Mouse (Mus musculus): ENCODE results near the gene Cux1. TPM values are rescaled to one million over a fixed set of nuclear protein-coding genes. Genes with fewer than 3 reads are reported as not detected.
A peak's percentile ranks its signal among the peaks of the same experiment; 100 is the strongest.

Cux1 gene
- total RNA-seq, 1 experiment from 2014 or later, result 95.0 TPM

DNA sequence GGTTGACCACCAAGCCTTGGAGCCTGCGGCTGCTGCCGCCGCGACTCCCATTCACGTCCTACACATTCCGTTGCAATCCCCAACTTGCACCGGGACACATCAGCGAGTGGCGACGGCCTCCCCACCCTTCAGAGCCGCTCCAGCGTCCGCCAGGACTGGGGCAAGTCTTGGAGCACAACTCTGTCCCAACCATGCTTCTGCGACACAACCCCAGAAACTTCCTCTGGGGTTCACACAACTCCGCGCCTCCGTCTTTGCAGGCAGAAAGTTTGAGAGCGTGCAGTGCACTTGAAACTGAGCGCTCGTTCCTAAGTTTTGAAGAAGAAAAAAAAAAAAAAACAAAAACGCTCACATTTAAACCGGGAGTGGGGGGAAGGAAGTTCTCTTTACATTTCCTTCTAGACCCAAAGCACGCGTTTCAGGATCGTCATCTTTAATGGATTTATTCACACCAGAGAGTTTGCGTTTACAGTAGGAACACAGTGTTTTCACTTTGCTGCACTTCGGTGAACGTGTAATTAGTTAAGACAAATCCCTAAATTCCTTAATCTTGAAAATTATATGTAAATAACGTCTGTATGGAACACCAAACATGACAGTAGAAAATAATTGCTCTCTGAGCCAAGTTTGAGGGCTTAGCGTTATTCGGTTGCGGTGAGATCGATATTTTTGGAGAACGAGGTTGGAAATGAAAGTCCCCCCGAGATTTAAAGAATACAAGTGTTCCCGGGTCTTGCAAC, 906 bp upstream of the Cux1 start:
- peak; percentile 54 for DNase-seq

DNA sequence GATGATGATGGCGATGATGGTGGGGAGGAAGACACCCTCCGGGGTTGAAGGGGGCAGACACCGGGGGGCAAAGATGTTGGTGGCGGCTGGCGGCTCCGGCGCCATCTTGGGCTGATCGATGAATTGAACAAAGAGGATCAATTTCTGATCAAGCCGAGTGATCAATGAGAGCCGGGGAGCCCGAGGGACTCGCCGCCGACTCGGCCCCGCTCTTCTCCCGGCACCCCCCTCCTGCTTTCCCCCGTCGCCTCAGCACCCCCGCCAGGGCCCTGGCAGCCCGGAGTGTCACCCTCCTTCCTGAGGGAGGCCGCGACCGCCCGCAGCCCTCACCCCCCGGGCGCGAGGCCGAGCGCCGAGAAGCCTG, 496 bp downstream of the Cux1 start:
- no peak for DNase-seq

DNA sequence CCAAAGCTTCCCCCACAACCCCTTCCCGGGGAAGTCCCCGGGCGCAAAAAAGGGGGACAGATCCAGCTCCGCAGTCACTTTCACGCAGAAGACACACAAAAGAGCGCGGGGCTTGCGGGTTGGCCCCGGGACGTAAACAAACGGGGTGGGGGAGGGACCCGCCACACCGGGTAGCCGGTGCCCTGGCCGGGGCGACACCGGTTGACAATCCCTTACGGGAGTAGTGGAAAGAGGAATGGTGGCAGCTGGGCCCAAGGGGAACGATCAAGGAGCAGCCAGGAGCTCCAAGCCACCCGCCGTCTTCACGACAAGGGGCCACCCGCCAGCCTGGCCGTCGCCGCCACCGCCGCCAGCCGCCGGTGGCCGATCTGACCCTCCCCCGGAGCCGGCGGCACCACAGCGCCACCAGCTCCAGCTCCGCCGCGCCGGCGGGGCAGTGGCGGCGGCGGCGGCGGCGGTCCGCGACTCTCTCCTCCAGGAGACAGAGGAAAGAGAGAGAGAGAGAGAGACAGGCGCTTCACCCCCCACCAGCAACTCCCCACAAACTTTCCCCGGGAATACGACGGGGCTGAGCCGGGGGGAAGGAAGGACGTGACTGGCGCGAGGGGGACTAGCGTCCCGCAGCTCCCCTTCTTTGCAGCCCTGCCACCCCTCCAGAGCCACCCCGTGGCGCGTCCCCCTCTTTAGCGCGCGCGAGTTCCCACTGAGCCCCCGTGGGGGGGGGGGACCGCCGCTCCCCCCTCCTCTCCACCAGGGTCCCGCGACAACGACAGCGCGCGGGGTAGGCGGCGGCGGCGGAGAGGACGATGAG, 1.1 kb downstream of the Cux1 start:
- peak; percentile 79 for DNase-seq

DNA sequence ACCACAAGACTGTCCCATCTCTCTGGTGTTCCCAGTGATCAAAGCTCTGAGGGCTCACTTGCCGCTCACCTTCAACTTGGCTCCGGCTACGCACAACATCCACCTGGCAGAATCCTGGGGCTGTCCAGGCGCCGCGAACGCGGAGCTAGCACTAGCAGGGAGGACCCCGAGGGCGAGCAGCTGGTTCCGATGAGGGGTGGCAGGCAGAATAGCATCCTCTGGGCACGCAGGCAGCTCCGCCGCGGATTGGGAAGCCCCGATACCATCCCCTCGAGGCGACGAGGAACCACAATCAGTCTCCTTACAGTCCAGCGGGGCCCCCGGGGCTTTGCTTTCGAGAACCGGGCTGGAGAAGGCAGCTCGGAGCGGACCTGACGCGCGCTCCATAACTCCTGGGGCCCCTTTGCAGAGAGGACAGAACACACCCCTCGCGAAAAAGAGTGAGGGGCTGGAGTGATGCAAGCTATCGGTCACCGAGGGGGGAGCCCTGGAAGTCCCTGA, 1.9 kb downstream of the Cux1 start:
- DNase-seq, result peak; percentile 66

DNA sequence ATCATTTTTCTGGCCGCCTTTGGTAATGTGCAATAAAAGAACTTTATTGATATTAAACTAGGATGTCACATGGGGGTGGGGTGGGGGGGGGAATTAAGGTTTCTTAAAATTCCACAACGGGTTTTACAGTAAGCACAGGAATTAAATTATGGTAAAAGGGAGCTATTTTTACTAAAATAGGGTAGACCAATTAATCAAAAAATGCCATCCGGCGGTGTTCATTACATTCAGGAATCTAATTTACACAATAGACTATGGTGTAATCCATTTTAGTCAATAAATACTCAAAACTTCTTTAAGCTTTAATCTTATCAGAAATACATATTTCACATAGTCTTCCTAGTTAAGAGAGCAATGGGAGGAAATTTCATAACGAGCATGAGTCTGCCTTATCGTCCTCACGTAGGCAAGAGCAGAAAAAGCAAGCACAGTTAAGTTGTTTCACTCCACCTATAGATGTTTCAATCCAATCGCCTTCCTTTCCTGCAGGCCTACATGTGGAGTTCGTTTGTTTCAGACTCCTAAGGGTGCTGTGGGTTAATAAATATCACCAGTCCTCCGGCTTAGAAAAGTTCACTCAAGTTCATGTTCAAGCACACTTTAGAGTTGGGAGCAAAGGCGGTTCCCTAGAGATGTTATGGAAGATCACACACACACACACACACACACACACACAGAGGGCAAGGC, 2.5 kb downstream of the Cux1 start:
- no peak for DNase-seq

DNA sequence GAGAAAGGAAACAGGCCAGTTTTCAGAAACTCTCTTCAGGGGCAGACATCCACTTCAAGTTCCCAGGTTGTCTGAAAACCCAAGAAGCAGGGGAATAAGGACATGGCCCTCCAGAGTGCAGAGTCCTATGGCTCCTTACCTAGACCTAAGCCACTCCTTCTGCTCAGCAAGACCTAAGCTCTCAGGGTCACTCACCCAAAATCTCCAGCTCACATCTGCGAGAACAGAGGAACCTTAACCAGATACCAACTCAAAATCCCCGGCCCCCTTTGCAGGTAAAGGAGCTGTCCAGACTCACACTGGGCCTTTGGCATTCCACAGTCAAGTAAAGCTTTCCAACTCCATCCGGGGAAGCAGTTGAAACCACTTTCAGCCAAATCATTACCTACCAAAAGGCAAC, 3.3 kb downstream of the Cux1 start:
- no peak for DNase-seq

DNA sequence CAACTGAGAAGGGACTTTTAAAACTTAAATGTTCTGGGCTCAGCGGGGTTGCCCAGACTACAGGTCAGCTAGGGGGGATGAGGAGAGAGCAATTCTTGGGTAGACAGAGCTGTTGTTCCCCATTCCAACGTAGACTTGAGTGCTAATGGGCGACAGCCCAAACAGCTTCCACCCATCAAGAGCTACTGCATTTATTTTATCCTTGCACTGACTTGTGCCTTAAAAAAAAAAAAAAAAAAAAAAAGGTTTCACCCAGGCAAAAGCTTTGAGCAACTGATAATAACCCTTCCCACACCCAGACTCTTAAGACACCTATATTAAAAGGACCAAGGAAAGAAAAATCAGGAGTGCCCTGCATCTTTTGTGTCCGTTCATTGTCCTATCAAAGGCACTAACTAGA, 4.2 kb downstream of the Cux1 start:
- no peak for DNase-seq

DNA sequence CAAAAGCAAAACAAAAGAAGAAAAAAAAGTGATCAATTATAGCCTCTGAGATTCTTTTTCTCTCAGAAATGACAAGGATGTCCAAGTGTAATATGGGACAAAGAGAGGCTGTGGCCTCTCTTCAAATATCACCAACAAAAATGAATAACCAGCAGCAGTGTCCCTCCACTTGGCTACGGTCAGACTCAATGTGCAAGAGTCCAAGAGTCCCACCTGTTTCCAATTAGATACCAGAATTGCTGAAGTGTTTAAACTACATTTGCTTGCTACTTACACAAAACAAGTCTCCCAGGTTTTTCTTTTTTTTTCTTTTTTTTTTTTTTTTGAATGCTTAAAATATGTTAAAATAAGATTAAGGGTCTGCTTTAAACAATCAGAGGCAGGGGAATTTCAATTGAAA, 5.1 kb downstream of the Cux1 start:
- DNase-seq, result no peak

DNA sequence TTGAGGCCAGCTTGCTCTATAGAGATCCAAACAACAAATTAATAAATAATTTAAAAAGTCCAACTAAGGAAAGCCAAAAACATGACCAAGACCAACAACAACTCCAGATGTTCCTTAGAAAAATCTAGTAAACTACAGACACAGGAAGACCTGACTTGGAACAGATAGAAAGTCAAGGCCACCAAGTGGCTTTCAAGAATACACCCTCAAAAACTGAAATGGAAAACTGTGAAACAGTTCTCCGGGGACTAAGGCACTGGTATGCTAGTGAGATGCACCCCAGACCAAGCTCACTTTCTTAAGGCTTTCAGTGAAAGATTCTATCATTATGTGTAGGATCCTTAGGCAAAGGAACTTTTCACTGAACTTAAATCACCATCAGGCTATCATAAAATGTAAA, 5.6 kb downstream of the Cux1 start:
- DNase-seq, result no peak

DNA sequence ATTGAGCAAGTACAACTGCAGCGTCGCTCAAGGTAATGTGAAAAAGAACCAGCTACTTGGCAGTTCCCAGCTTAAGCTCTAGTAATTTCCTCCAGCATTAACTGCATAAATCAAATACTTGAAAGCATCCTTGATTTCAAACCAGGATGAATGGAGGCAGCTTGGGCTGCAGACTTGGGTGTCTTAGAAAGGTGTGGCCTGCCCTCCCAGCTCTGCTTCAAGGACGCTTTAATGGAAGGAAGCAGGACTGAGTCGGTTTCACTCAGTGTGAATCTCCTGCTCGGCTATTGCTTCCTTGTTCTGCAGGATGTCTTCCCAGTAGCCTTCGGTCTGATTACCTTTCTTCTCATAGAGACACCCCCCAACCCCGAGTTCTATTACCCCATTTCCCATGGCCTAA, 6.6 kb downstream of the Cux1 start:
- no peak for DNase-seq

DNA sequence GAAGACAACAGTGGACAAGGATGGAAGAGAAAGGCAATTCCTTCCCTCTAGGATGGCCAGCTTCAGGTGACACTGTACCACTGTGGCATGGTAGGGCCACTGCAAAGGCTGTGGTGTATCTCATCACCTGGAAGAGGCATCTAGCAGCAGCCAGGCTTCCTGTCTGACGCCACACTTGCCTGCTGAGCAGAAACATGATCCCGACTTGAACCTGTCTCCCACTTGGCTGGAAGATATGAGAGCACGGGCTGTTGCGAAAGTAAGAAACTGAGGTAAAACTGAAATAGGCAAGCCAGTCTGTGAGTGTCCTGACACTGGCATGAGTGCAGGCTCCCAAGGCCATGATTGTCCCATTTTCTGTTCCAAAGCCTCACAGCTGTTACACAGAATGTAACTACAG, 9.8 kb downstream of the Cux1 start:
- DNase-seq, result no peak

DNA sequence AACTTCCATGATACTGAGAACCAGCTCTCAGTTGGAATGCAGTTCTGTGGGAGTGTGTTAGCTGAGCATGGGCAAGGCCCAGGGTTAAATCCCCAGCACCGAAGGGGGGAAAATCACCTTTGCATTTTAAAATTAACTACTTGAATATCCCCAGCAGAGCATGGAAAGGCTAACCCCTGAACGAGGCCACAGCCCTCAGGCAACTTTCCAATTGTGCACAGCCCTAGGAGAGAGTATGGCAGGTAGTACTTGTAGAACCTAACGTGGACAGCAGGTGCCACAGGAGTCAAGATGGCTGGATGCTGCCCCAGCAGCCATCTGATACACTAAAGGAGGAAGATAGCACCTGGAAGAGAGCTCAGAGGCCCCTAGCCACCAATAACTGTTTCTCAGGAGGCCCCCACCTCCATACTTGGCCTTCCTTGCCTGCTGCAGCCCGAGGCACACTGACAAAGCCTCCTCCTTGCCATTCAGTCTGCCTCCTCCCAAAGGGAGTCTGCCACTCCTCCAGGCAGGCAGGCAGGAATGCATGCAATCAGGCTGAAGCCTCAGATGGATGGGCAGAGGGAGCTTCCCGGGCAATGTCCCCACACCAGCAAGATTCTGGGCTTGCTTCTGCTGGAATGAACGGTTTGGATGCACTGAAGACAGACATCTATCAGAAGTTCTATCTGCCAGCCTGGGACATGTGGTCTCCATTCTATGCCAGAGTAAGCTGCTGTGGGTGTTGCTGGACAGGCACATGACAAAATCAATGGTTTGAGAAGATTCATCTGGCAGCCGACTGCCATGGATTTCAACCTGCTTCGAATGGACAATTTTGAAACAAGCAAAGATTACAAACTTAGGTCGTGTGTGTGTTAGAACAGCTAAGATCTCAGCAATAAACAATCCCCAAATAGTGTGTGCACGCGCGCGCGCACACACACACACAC, 10.7 kb downstream of the Cux1 start:
- DNase-seq, result no peak

DNA sequence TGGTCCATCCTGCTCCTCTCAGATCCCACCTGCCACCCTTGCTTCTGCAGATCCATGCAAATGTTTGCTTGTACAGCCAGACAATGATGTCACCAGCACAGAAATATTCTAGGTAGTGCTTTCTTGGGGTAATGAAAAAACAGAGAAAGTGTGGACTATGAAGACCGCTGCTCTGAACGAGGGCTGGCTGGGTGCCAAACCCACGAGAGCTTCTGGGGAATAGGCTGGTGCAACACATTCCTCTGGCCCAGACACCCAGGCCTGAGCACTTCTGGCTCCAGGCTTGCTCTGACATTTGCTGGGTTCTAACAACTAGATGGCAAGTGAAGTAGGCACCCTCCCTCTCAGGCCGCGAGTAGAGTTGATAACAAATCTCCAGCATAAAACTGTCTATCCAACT, 11.6 kb downstream of the Cux1 start:
- peak; percentile 84 for DNase-seq

DNA sequence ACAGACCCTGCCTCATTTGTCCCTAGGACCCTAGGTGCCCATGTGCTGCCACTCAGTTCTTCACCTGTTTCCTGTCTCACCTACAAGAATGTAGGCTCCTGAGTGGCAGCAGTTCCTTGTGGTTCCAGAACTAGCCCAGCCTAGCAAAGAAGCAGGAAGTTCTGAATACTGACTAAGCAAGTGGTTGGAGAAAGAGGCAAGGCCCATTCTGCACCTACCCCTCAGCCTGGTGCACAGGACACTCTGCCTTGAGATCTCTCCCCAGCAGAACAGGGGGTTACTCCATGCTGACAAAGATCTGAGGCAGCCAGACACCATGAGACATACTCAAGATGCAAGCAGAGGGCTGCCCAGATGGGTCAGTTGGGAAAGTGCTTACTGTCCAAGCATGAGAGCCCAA, 14.5 kb downstream of the Cux1 start:
- no peak for DNase-seq

DNA sequence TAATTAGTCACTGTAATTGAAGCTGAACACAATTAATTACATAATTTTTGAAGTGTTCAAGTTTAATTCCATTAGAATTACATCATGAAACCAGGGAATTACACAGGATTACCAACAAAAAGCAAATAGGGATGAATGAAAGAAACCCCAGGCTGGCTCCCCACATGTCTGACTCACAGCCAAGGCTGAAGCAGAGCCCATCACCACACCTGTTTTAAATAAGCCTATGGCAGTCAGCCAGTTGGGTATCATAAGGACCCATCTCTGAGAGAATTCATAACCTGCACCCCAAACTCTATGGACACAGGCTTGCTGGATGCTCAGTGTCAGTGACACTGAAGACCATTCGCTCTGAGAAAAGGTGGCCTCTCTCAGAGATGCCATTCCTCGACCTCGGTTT, 15.2 kb downstream of the Cux1 start:
- DNase-seq, result no peak

DNA sequence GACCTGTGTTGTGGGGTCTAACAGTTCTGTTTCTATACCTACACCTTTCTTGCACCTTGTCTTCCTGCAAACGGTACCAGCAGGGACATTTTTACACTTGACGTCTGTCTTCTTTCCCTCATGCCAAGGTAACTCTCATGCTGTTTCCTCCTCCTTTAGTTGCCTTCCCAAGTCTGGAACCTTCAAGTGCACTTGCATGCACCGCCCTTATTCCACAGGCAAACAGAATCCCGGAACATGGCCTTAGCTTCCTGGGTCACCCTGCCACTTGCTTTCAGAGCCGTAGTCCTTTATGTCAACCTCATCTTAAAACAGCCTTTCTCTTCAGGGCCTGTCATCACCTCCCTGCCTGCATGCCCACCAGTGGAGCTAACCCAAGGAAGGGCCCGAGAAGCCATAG, 15.7 kb downstream of the Cux1 start:
- DNase-seq, result no peak

DNA sequence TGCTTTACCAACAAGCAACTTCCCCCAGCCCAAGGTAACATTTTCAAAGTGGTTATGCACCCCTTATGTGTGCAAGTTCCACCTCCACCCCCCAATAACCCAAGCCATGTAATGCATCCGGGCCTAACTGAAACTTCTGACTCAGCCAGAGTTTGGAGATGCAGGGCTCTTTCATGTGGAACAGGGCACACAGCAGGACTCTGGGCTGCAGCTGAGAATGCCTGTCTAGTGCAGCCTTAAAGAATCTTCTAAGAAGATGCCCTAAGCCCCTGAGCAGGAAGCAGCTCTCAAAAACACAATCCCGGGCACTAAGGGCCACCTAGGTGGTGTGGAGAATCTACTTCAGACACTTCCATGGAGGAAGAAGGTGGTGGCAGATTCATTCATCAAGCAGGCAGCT, 16.6 kb downstream of the Cux1 start:
- DNase-seq, result no peak

DNA sequence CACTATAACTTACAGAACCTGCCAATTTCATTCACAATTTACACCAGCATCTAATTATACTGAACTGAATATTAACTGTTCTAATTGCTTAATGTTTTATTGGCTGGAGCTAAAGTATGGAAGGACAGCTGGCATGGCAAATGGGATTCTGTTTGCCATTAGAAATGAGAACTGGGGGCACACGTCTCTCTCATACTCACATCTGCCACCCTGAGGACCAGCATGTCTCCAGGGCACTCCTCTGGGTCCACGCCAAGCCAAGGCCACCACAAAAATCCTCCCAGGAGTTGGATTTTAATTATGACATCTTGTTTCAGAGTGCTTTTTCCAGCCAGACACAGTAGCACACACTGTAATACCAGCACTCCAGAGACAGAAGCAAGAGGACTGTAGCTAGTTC, 18.5 kb downstream of the Cux1 start:
- DNase-seq, result no peak

DNA sequence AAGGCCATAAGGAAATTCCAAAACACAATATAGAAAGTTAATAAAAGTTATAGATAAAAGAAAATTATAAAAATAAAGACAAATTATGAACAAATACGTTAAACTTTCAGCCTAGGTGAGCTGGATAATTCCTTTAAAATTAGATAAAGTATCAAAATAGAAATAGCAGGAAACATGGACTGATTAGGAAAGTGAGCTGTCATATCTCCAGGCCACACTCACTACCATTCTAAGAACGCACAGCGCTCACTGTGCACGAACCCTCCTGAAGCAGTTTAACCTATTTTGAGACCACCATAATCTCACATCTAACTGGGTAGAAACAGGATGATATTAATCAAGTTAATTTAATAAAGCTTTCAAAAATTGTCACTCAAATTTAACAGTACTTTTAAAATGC, 22.2 kb downstream of the Cux1 start:
- DNase-seq, result no peak

DNA sequence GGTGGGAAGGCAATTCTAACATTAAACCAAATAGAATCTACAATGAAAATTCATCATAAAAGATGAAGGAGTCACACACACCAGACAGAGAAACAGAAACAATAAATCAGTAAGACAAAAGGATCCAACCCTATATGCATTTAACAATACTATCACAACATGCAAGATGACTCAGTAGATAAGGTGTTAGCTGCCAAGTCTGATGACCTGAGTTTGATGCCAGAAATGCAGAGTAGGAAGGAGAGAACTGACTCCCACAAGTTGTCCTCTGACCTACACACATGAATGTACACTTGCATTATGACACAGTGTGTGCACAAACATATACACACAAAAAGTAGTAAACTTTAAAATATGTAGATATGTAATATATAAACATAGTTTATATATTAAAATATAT, 24.1 kb downstream of the Cux1 start:
- DNase-seq, result no peak

DNA sequence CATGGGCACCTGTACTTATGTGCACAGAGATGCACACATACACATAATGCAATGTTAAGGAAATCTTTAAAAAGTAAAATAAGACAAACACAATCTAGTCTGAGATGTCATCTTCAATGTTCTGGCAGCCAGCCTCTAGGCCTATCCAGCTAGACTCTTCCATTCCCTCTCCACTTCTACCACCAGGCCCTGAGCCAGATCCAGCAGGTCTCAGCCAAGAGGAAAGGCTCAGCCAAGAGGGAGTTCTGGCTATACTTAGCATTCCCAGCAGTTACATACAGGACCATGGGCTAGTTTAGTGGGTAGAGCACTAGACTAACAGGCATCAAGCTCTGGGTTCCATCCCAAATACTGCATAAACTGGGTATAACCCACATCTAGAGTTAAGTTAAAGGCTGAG, 26.3 kb downstream of the Cux1 start:
- peak; percentile 72 for DNase-seq

Data from adrenal gland, postnatal 14 days (tissue).